ENCODE assay signal across 8 mouse cellular contexts in genomic region chr10:96621980-96622645, GRCm38 (mm10). TPM values are rescaled to one million over a fixed set of nuclear protein-coding genes. Genes with fewer than 3 reads are reported as not detected.
A peak's percentile ranks its signal among the peaks of the same experiment; 100 is the strongest.
DNase-seq lines count a peak whose midpoint lies in the region; ATAC-seq lines count a peak whose summit lies in the region.

No protein-coding gene starts in this region.

- H3K4me2 ChIP-seq in embryonic facial prominence, embryonic 14.5 days (ENCODE audit: low read depth, low read length), result peak overlapping the region; percentile 86
- H3K4me2 ChIP-seq in kidney, embryonic 15.5 days, result peak overlapping the region; percentile 56

- peak; percentile 65 for DNase-seq in adrenal gland, adult 2 months
- no peak for DNase-seq in adrenal gland, adult 8-10 months
- DNase-seq in 3T3-L1 (ENCODE audit: low read depth, low spot score), result peak; percentile 63
- DNase-seq in embryonic facial prominence, embryonic 14.5 days (ENCODE audit: low spot score), result no peak
- peak; percentile 75 for DNase-seq in naive thymus-derived CD4-positive, alpha-beta T cell, adult 2 months (ENCODE audit: low read depth)
- DNase-seq in thymus, postnatal 36 days, result no peak

- no peaks in the 10 kb centered on the region for H3K27me3 ChIP-seq in embryonic facial prominence, embryonic 14.5 days (replicated peaks; ENCODE audit: control insufficient read depth, insufficient read depth, low read length)
- H3K27me3 ChIP-seq in kidney, embryonic 15.5 days, result no peaks in the 10 kb centered on the region

- peaks cover 52% of the 10 kb centered on the region for H3K36me3 ChIP-seq in embryonic facial prominence, embryonic 14.5 days (ENCODE audit: control insufficient read depth, insufficient read depth, low read length)
- peaks cover 33% of the 10 kb centered on the region for H3K36me3 ChIP-seq in kidney, embryonic 15.5 days

- WGBS in embryonic facial prominence, embryonic 14.5 days, result 64% methylated on average over 13 of the region's 13 CpGs
- WGBS in kidney, embryonic 15.5 days, result 65% methylated on average over 13 of the region's 13 CpGs

- ATAC-seq in embryonic facial prominence, embryonic 14.5 days (ENCODE audit: low read depth), result no peak
- ATAC-seq in kidney, embryonic 15.5 days (replicated peaks; ENCODE audit: low FRiP score), result no peak
- no peak for ATAC-seq in granulocyte monocyte progenitor cell, adult 5-6 weeks (replicated peaks; ENCODE audit: poor library complexity, severe bottlenecking)

- H3K9ac ChIP-seq in embryonic facial prominence, embryonic 14.5 days (ENCODE audit: low read depth, low read length), result peak overlapping the region; percentile 53
- no peak overlapping the region for H3K9ac ChIP-seq in kidney, embryonic 15.5 days

- H3K27ac ChIP-seq in embryonic facial prominence, embryonic 14.5 days (replicated peaks; ENCODE audit: low read depth, low read length), result no peak overlapping the region
- H3K27ac ChIP-seq in kidney, embryonic 15.5 days, result no peak overlapping the region

- H3K4me1 ChIP-seq in embryonic facial prominence, embryonic 14.5 days (ENCODE audit: control insufficient read depth, insufficient read depth, low read length), result peaks cover 23% of the 10 kb centered on the region
- H3K4me1 ChIP-seq in kidney, embryonic 15.5 days, result peaks cover 35% of the 10 kb centered on the region

- no peaks in the 10 kb centered on the region for H3K9me3 ChIP-seq in embryonic facial prominence, embryonic 14.5 days (ENCODE audit: control insufficient read depth, low read length)
- no peaks in the 10 kb centered on the region for H3K9me3 ChIP-seq in kidney, embryonic 15.5 days (replicated peaks)

- peak overlapping the region; percentile 99 for H3K4me3 ChIP-seq in embryonic facial prominence, embryonic 14.5 days (ENCODE audit: low read depth, low read length)
- peak overlapping the region; percentile 31 for H3K4me3 ChIP-seq in kidney, embryonic 15.5 days (replicated peaks)

RNA-seq across cellular contexts. Expression of gene Btg1, which starts 5.3 kb away (rescaled TPM):
- total RNA-seq in adrenal gland, adult 2 months (2021), result 100 to 1,000 TPM in 1 of 2 experiments, 10 to 100 TPM in 1; 94.6 to 133 TPM
- 26.3 and 28.7 TPM in 2 replicates for polyA plus RNA-seq in adrenal gland, adult 2 months (2012; rRNA removed)
- 100 to 1,000 TPM; 103 to 173 (median 127) TPM for total RNA-seq in adrenal gland, adult 8-10 months (2022)
- 83.2 and 87.3 TPM in 2 replicates for polyA plus RNA-seq in embryonic facial prominence, embryonic 14.5 days (2014; fragmentation: Nextera tagmentation; extraction: Ambion mirVana)
- polyA plus RNA-seq in kidney, embryonic 15.5 days (2015; fragmentation: Nextera tagmentation; extraction: Ambion mirVana), result 44.9 TPM in 2 replicates
- 19.0 and 20.0 TPM in 2 replicates for total RNA-seq in granulocyte monocyte progenitor cell, adult 5-6 weeks (2014; fragmentation: Nextera tagmentation)
- 31.1 and 32.4 TPM in 2 replicates for total RNA-seq in granulocyte monocyte progenitor cell, adult 5-6 weeks (2017)

Comparison
In these comparisons a context has a peak if more than half of its experiments do, and no peak if none do; other contexts are left out.
1. DNase-seq: peak in adrenal gland, adult 2 months (single experiment), 3T3-L1 (single experiment) and naive thymus-derived CD4-positive, alpha-beta T cell, adult 2 months (single experiment); none in adrenal gland, adult 8-10 months (single experiment), embryonic facial prominence, embryonic 14.5 days (single experiment) and thymus, postnatal 36 days (0 of 2).